Mouse (Mus musculus): ENCODE data around the gene Wdr26.
A peak's percentile ranks its signal among the peaks of the same experiment; 100 is the strongest.

Gene Wdr26

DNA sequence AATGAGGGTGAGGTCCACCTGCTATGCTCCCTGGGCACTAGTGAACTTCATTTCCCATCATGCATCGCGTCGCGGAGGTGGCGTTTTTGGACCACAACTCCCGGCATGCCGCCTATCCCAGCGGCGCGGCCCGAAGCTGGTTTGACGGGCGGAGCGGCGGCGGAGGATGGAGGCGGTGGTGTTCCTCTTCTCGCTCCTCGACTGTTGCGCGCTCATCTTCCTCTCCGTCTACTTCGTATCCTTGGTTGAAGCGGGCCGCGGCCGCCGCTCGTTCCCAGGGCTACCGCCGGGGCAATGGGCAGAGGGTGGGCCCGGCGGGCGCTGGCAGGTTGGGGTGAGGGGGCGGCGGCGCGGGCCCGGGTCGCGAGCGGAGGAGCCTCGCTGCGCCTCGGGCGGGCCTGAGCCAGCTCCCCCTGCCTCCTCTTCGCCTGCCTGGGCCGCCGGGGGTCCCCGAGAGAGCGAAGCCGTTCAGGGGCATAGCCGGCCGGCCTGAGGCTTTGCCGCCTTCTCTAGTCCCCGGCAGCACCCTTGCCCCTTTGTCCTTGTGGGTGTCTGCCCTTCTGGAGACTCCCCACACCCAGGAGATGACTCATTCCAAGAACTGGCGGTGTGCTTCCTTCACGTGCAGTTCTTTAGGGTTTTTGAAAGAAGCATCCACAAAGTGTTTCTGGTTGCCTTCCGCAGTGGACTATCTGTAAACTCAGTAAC lies 60.8 kb downstream of the Wdr26 start:
- peak; percentile 96 for DNase-seq

DNA sequence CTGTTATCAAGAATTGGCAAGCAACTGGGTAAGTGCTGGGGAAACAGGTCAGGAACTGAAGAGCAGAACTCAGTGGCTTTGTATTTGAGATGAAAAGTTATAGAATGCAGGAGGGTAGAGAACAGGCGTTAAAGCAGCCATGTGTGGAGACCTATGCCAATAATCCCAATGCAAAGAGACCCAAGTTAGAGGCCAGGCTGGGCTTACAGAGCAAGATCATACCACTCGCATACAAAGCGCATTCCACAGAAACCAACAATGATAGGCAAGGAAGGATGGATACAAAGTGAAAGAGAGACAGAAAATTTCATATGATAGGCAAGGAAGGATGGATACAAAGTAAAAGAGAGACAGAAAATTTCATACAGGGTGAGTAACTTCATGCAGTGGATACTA lies 61.4 kb downstream of the Wdr26 start:
- no peak for DNase-seq

DNA sequence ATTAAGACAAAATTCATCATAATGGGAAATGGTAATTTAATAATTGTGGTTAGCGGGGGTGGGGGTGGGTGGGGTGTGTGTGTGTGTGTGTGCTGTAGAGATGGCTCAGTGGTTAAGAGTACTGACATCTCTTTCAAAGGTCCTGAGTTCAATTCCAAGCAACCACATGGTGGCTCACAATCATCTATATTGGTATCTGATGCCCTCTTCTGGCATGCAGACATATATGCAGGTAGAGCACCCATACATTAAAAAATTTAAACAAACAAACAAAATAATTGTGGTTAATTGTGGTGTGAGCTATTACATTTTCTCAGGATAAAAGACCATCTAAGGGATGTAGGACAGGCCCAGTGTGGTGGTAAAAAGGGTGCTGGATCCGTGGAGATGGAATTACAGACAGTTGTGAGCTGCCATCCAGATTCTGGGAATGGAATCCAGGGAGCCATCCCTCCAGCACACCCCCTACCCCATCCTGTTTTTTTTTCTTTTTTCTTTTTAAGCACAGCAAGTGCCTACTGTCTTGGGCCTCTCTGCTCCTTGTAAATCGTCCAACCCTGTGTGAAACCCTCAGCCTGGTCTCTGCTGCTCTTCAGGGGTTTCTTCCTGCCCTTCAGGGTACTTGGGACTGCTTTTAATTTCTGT lies 62.3 kb downstream of the Wdr26 start:
- DNase-seq = no peak

DNA sequence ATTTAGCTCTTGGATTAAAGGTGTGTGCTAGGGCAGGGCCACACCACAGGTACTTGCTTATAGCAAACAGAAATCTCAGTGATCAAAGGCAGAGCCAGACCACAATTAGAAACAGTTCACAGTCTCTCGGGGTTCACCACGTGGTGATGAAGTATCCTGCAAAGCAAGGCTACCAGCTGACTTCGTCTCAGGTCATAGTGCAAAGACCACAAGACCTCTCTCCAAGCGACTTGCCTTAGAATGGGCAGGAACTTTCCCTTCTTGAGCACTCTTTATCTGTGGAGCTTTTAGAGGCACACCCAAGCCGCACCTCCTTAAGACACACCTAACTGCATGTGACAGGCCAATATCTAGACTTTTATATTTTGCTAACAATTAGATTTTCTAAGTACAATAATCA lies 63.3 kb downstream of the Wdr26 start:
- DNase-seq = no peak

DNA sequence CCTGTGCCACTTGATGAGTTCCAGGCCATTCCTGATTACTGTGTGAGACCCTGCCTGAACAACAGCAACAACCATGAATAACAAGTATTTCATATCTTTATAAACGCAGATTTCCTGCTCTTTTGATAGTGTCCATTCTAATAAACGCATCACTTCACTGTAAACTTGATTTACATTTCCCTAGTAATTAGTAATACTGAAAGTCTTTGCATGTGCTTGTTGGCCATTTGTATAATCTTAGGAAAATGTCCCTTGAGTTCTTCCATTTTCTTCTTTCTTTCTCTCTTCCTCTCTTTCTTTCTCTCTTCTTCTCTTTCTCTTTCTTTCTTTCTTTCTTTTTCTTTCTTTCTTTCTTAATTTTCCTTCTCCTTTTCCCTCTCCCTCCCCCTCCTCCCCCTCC lies 65.6 kb downstream of the Wdr26 start:
- DNase-seq = no peak

DNA sequence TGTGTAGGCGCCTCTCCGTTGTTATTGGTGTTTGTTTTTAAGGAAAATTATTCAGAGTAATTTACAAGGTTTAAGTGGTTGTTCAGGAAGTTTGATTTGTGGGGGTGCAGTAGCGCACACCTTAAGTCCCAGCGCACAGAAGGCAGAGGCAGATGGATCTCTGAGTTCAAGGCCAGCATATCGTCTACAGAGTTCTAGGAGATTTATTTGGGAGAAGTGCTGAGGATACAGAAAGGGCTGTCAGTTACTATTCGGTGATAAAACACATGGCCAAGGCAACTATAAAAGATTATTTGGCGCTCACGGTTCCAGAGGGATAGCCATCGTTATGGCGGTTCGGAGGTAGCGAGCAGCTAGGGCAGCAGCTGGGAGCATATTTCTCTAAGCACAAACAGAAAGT lies 66.8 kb downstream of the Wdr26 start:
- DNase-seq = no peak

DNA sequence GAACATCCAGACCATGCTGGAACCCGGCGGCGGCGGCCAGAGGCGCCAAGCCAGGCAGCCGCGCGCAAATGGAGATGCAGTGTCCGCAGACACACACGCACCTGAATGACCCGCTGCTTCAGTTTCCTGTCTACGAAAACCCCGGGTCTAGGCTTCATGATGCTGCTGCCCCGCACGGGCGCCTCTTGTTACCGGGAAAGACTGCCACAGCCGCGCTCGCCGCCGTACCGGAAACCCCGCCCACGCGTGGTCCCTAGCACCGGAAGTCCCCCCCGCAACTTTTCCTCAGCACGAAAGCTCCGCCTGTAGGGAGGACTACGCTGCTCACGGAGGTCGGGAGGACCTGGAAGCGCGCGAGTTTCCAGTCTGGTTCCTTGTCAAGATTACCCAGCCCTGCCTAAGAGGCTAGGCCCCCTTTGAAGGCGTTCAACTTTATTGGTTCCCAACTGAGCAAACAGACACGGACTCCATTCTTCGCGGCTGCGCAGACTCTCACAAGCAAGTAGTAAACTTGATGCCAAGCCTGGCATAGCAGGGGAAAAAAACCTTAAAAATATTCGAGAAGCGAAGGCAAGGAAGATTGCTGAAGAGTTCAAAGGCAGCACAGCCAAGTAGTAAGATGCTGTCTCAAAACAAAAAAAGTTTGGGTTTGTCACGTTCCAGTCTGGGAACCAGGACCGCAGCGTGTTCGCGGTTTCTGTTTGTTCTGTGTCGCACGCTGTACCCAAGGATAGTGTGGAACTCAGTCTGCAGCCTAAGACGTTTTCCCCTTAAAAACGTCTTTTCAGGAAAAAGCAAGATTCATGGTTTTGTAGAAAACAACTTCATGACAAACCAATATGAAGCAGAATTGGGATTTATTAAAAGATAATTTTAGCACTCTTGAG lies 67.6 kb downstream of the Wdr26 start, which contains the start of the genes Nvl and Cnih4:
Gene Nvl, minus strand, starts transcription at position 255 of the 887 bp plus-strand sequence.
Gene Cnih4, plus strand, starts transcription at position 744 of the 887 bp plus-strand sequence.
- peak; percentile 94 for DNase-seq

DNA sequence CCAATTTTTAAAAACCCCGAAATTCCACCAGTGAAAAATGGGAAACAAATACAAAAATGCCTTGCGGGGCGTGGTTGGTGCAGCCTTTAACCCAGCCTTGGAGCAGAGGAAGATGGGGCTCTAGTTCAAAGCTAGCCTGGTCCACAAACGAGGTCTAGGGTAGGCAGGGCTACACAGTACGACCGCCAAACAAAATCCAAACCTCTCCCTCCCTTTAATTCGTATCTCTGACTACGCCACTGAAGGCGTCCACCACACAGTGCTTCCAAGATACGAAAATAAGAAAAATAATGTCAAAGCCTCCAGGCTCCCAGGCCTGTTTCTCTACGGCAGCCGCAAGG lies 68.2 kb downstream of the Wdr26 start:
- DNase-seq = no peak

DNA sequence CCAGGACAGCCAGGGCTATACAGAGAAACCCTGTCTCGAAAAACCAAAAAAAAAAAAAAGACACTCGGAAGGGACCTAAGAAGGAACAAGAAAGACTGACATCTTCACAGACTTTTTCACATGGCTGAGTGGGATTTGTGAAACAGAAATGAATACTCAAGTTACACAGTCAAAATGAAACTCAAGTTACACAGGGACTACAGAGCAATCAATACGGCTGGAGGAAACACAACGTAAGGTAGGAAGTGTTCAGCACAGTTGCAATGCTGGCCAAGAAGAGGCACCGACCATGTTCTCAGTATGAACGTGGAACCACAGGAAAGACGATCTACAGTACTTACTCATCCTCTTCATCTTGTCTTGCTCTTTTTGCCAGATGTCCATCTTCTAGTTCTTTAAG lies 73.1 kb downstream of the Wdr26 start:
- DNase-seq = no peak

DNA sequence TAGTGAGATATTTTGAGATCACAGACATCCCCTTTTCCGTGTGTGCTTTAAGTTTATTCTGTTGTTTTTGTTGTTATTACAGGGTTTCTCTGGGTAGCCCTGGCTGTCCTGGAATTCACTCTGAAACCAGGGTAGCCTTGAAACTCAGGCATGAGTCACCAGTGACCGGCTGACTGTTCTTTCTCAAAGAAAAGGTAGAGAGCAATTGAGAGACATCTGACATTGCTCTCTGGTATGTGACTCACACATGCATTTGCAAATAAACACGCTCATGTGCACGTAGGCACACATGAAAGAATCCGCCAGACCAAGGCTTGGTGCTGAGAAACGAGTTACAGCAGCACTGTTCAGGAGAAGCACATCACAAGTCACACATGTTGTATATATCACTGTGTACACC lies 79.9 kb downstream of the Wdr26 start:
- DNase-seq = no peak

DNA sequence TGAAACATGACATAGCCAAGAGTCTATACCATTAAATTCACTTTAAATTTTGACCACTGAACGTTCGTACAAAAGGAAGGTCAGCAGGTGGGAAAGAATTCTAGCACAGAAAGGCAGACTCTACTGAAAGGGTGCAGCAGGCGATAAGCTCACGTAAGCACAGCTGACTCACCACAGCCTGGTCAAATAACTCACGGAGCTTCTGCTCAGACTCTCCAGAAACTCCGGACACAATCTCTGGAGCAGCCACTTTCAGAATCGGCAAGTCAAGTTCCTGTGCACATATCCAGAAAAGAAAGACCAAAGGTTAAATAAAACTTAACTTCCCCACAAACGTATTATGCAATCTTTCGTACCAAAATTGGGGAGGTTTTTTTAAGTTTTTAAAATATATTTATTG lies 85.0 kb downstream of the Wdr26 start:
- no peak for DNase-seq

DNA sequence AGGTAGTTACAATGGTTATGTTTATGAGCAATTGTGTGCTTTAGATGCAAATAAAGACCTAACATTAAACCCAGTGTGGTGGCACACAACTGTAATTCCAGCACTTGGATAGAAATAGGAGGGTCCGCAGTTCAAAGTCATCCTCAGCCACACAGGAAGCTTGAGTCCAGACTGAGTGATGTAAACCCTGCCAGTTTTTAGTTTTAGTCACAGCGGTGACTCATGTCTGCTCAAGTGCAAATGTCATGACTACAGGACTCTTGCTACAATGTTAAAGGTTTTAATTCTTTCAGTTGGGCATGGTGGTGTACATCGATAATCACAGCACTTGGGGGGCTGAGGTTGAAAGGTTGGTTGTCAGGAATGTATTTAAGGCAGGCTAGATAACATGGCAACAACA lies 85.9 kb downstream of the Wdr26 start:
- DNase-seq = no peak

DNA sequence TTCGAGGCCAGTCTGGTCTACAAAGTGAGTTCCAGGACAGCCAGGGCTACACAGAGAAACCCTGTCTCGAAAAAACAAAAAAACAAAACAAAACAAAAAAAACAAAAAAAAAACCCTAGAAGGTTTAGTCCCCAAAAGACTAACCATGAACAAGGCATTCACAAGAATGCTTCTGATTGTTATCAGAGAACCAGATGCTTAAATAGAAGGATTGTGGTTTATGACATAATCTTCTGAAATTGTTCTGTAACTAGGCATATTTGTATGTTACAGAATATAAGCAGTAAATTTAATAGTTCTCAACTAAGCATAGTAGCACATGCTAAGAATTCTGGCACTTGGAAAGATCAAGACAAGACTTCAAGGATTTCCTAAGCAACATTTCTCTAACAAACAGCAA lies 87.7 kb downstream of the Wdr26 start:
- no peak for DNase-seq

Measured in thymus, postnatal 4 days (tissue).